In genomic region chr4:155065970-155066833, GRCm38 (mm10) we compare ENCODE assay signal across 8 mouse cellular contexts. TPM values are rescaled to one million over a fixed set of nuclear protein-coding genes. Genes with fewer than 3 reads are reported as not detected.
DNase-seq lines count a peak whose midpoint lies in the region; ATAC-seq lines count a peak whose summit lies in the region.

No protein-coding gene starts in this region.

- H3K27me3 ChIP-seq in hindbrain, embryonic 12.5 days: 0 out of 2 replicates have a peak, but pooled peaks cover 2% of the 10 kb centered on the region

- peak; percentile 58 for ATAC-seq in hindbrain, embryonic 12.5 days (ENCODE audit: low FRiP score)

- H3K9ac ChIP-seq in hindbrain, embryonic 12.5 days: 0 out of 2 replicates have a peak overlapping the region, but pooled peaks have one; percentile 10

- peak overlapping the region; percentile 79 for H3K27ac ChIP-seq in hindbrain, embryonic 12.5 days

- H3K36me3 ChIP-seq in hindbrain, embryonic 12.5 days: peaks cover 33% of the 10 kb centered on the region

- H3K4me2 ChIP-seq in hindbrain, embryonic 12.5 days (replicated peaks): peak overlapping the region; percentile 76

- WGBS in hindbrain, embryonic 12.5 days: 6% methylated on average over 15 of the region's 15 CpGs

- peak; percentile 95 for DNase-seq in NIH3T3 (ENCODE audit: low read depth)
- peak; percentile 90 for DNase-seq in cerebellum, adult 9-11 months
- peak; percentile 87 to 99 for DNase-seq in frontal cortex, adult 2 months (ENCODE audit: extremely low spot score in 1 of 2, low spot score in 1 of 2)
- DNase-seq in layer of hippocampus, postnatal 14 days (ENCODE audit: low spot score in 2 of 2): peak; percentile 91 to 95
- peak; percentile 92 for DNase-seq in lung, postnatal 14 days
- DNase-seq in retina, adult 2 months (ENCODE audit: low read depth, low spot score): peak; percentile 86
- peak; percentile 76 to 81 for DNase-seq in thymus, postnatal 36 days

- no peaks in the 10 kb centered on the region for H3K9me3 ChIP-seq in hindbrain, embryonic 12.5 days (replicated peaks)

- peaks cover 20% of the 10 kb centered on the region for H3K4me1 ChIP-seq in hindbrain, embryonic 12.5 days

- peak overlapping the region; percentile 47 for H3K4me3 ChIP-seq in hindbrain, embryonic 12.5 days

RNA-seq across cellular contexts. Expression of gene Pex10, which starts 0.6 kb away (rescaled TPM):
- polyA plus RNA-seq in frontal cortex, adult 2 months (2012; rRNA removed): 16.7 and 21.1 TPM in 2 replicates
- polyA plus RNA-seq in hindbrain, embryonic 12.5 days (2016; fragmentation: Nextera tagmentation; extraction: Ambion mirVana): 18.0 and 18.4 TPM in 2 replicates
- total RNA-seq in layer of hippocampus, postnatal 14 days (2021): 10 to 100 TPM; 22.1 to 26.3 TPM

RNA-seq across cellular contexts. Expression of gene Plch2, which starts 9.6 kb away (rescaled TPM):
- 89.8 and 98.3 TPM in 2 replicates for polyA plus RNA-seq in frontal cortex, adult 2 months (2012; rRNA removed)
- polyA plus RNA-seq in hindbrain, embryonic 12.5 days (2016; fragmentation: Nextera tagmentation; extraction: Ambion mirVana): 5.0 and 5.5 TPM in 2 replicates
- total RNA-seq in layer of hippocampus, postnatal 14 days (2021): 10 to 100 TPM; 90.9 to 97.9 TPM

RNA-seq across cellular contexts. Expression of gene Rer1, which starts 20.0 kb away (rescaled TPM):
- polyA plus RNA-seq in frontal cortex, adult 2 months (2012; rRNA removed): 83.4 and 84.4 TPM in 2 replicates
- 130 and 137 TPM in 2 replicates for polyA plus RNA-seq in hindbrain, embryonic 12.5 days (2016; fragmentation: Nextera tagmentation; extraction: Ambion mirVana)
- 10 to 100 TPM; 60.7 to 66.3 TPM for total RNA-seq in layer of hippocampus, postnatal 14 days (2021)

RNA-seq across cellular contexts. Expression of gene Morn1, which starts 20.2 kb away (rescaled TPM):
- polyA plus RNA-seq in frontal cortex, adult 2 months (2012; rRNA removed): 18.6 and 22.0 TPM in 2 replicates
- polyA plus RNA-seq in hindbrain, embryonic 12.5 days (2016; fragmentation: Nextera tagmentation; extraction: Ambion mirVana): 7.7 and 8.0 TPM in 2 replicates
- 10 to 100 TPM; 13.5 to 14.1 TPM for total RNA-seq in layer of hippocampus, postnatal 14 days (2021)

Comparison
In these comparisons a context has a peak if more than half of its experiments do, and no peak if none do; other contexts are left out.
1. Peak in every context shown above with its lines: DNase-seq, ATAC-seq, H3K4me3 ChIP-seq and H3K27ac ChIP-seq.
2. RNA of gene Plch2, which starts 9.6 kb away (polyA plus RNA-seq): 89.8 to 98.3 TPM in frontal cortex, adult 2 months; 5.0 to 5.5 TPM in hindbrain, embryonic 12.5 days; every median in the first group is over 10 times any median in the second.